Mouse (Mus musculus) spleen, embryonic (tissue): ENCODE results near the gene Dll3.

Experiments
- CTCF ChIA-PET: fragments of 350-600 bp; sonication (Branson Sonifier 250); formaldehyde crosslinking; loops from one replicate; lab custom pipeline; 2022; lab: Charles Lee

Gene Dll3

DNA sequence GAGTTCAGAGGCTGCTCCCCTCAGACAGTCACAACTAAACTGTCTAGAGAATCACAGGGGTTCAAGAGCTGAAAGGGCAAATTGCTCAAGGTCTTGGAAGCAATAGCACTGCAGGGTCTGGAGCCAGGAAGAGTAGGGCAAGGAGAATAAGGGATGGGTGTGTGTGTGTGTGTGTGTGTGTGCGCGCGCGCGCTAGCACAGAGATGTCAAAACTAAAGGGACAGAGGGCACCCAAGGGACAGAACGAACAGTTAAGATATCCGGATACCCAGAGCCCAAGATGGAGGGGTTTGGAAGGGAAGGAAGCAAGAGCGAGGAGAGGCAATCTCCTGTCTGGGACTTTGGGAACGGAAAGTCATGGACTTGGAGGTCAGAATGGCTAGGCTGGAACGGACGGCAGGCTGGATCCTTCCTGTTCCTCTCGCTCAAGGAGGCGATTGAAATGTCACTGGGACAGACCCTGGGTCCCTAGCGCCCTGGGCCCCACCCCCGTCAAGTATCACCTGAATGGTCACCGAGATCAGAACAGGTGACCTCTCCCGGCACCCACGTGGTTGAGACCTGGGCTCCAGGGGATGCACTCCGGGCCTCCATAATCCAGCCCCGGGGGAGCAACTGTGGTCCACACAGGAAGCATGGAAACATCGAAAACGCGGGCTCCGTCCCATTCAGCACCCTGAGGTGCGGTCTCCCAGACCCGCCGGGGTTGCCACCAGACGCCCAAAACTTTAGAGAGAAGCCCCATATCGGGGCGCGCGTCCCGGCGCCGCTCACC, 9.3 kb upstream of the Dll3 start:
- CTCF ChIA-PET, result no interaction called here

DNA sequence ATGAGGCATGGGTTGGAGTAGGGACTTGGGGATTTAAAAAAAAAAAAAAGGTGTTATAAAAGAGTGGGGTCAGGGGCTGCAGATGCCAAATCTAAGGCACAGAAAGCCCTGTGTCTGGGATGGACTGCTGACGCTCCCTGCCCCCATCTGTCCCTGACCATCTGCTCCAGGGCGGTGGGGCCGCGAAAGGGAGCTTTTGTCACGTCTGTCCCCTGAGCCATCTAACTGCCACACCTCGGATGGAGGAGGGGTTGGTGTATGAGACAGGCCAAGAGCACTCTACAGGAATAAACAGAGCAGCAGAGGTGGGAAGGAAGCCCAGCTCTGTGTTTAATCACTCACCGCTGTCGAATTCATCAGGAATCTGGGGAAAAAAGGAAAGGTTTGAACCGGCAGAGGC, 7.7 kb upstream of the Dll3 start:
- CTCF ChIA-PET, result no interaction called here

DNA sequence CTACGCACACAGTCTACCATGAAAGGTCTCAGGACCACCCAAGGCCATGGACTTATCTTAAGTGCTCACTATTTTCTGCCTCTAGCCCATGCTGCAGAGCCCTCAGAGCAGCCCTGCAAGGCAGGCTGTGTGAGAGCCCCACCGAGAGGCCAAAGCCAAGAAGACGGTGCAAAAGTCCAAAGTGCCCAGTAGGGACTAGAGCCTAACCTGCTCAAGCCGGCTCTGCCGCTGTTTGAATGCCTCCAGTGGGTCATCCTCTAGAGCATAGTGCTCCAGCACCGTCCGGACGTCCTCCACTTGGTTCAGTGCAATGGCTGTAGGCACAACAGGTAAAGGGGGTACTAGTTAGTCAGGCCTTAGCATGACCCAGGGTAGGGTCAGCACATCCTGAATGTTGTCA, 4.2 kb upstream of the Dll3 start:
- CTCF ChIA-PET, result interaction anchor here (0.5 kb wide), 1 partner anchor 129 kb away, joined by 3 read pairs; no protein-coding TSS in a partner anchor

DNA sequence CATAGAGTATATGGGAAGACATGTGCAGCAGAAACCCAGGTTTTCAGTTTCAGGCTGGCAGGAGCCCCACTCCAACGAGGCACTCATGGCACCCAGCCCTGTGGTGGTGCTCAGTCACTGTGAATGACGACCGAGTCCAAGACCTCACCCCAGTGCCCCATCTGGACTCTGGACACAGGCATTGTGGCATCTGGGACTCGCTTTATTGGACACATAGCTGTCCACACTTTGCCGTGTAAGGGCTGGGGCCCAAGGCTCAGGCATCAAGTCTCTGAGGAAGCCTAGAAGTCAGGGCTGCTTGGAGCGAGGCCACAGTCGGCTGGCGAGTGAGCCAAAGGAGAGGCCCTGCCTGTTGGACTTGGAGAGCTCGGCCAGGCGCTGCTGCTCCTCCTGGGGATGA, 3.6 kb upstream of the Dll3 start:
- CTCF ChIA-PET, result no interaction called here

DNA sequence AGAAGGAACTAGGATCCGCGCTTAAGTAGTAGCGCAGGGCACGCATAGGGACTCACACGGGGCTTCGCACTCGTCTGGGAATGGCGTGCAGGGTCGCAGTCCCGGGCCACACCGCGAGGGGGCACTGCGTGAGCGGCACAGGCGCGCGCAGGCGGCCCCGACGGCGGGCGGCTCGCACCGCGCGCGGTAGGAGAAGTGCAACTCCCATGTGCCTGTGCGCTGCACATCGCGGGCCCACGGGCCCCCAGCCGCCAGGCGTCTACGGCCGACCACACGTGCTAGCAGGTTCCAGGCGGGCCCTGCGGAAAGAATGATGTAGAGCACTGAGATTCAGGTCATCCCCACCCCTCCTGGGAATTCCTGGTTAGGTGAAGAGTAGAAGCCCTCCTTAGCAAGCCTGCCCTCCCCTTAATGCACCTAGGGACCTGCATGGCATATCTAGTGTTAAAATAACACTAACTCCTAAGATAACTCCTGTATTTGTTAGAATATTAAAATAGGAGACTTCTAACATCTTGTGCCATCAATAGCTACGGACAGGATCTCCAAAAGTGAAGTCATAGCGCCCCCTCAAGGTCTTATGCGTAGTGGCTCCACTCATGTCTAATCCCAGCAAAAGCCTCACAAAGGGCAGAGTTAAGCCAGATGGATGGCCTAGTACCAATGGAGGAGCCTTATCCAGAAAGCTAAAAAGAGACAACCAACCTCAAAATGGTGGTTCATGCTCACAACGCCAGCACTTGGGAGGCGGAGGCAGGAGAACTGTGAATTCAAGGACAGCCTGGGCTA, 3.0 kb downstream of the Dll3 start:
- CTCF ChIA-PET, result no interaction called here

DNA sequence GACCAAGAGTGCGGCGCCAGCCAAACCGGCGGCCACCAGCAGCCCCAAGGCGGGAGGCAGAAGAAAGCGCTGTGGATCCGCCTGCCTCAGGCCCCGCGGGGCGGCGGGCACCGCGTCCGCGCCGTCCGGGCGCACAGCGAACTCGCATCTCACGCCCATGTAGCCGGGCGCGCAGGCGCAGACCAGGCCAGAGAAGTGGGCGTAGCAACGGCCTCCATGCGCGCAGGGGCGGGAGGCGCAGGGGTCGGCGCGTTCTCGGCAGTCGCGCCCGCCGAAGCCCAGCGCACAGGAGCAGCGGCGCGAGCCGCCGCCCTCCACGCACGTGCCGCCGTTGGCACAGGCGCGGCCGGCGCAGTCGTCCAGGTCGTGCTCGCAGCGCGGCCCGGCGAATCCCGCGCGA, 7.6 kb downstream of the Dll3 start:
- CTCF ChIA-PET, result no interaction called here

DNA sequence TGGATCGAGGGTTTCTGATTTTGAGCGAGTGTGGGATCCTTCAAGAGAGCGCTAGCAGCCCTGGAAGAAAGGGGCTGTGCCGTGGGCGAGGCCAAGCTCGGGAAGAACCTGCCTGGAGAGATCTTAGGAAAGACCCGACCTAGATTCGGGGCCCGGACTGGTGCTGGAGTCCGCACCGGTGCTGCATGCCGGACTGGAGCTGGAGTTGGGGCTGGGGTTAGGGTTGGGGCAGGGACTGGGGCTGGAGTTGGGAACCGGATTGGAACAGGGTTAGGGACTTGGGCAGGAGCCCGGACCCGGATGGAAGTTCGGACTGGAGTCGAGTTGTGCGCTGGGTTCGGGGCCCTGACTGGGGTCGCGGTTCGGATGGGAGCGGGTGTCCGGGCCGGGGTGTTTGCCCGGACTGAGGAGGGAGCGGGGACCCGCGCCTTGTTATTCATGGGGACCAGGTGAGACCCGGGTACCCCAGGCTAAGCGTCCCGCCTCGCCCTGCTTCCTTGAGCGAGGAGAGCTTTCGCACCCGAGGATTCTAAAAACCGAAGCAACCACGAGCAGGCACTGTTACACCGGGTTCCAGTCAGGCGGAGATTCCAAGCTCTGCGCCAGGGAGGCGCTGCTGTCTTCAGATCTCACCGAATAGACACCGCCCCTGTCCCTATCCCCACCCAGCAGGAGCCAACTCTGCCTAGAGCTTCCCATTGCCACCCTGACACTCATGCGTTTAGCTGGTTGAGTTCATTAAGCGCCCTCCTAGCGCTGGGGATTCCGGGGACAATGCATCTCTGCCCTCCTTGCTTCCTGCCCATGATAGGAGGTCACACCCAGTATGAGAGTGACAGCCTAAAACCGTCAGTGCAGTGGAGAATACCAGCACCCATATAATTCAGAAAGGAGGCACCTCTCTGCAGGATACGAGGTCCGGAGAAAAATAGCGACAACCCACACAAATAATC, 11.1 kb downstream of the Dll3 start, which contains the start of gene Selenov:
TSS of gene Selenov (minus strand) at position 549 of the 953 bp plus-strand sequence.
- CTCF ChIA-PET, result interaction anchor here (0.5 to 0.6 kb wide), 2 partner anchors 671 to 784 kb away, joined by 5 to 7 read pairs; partner anchors contain the start of gene Actn4

DNA sequence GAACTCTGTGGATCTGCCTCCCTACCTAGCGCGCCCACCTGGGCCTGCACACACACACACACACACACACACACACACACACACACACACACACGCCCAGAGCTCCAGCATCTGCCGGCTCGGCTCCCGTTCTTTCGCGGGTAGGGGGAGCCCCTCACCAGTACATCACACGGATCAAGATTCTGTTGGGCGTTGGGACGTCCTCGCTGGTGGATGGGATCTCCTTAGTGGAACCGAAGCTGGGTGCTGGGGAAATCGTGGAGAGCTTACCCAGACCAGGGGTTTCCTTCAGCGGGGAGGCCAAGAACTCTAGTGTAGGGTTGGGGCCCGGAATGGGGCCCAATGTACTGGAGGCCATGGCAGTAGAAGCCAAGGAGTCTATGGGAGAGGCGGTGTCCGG, 11.9 kb downstream of the Dll3 start:
- CTCF ChIA-PET, result no interaction called here

DNA sequence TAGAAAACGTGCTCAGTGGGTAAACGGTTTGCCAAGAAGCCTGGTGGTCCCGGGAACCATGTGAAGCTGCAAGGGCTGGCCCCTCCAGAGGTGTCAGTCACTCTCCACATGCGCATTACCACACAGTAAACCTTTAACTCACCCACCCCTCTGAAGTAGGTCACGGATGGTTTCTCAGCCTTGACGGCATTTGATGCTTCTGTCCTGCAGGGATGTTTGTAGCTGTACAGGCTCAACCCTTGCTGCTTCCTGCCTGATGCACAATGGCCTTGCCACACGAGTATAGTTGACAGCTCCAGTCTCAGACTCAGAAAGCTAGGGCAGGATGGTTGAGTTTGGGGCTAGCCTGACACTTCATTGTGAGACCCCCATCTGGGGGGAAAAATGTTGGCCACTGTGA, 21.4 kb downstream of the Dll3 start:
- CTCF ChIA-PET, result no interaction called here

DNA sequence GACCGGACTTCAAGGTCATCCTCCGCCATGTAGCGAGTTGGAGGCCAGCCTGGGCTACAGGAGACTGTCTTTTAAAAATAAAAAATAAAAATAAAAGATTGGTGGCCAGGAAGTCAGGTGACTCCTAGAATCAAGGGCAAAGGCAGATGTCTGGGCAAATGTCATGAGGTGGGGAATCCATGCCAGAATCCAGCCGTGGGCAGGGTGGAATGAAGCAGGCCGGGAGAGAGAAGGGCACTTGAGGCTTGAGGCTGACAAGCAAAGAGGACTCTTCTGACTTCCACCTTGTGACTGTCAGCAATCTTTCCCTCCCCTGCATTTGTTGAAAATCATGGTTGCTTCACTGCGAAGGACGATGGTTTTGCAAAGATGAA, 23.8 kb downstream of the Dll3 start:
- CTCF ChIA-PET, result no interaction called here

DNA sequence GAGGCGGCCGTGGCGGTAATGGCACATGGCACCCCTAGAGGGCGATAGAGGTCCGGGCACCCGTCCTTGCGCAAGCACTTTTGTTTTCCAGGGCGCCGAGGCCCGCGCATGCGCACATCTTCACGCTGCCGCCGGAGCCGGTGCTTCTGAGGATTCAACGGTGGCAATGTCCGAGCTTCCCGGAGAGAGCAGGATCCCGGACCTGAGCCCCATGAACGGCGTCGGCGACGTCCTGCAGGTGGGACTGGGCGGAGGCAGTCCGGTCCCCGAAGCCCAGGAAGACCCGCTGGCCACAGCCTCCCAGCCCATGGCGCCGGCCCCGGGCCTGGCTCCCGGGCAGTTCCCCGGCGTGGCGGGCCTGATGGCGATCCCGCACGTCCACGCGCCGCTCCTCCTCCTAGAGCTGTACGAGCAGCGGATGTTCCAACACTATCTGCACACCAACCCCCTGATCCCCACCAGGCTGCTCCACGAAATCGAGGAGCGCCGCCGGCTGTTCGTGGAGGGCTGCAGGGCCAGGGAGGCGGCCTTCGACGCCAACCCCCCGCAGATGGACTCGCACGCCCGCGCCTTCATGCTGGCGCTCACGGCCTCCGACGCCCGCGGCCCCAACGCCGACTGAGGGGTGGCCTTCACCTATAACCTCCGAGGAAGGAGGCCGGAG, 24.3 kb downstream of the Dll3 start, which contains the start of gene Eid2b:
TSS of gene Eid2b (plus strand) at position 125 of the 664 bp plus-strand sequence.
- CTCF ChIA-PET, result no interaction called here

DNA sequence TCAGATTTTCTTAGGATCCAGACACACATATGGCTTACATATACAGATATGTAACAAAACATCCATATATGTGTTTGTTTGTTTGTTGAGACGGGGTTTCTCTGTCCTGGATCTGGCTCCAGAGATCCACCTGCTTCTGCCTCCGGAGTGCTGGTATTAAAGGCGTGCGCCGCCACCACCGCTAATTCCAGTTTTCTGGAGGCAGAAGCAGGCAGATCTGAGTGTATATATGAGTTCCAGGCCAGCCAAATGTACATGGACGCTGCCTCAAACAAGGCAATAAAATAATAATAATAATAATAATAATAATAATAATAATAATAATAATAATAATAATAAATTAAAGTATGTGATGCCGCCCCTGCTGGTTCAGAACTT, 24.8 kb downstream of the Dll3 start:
- CTCF ChIA-PET, result no interaction called here

DNA sequence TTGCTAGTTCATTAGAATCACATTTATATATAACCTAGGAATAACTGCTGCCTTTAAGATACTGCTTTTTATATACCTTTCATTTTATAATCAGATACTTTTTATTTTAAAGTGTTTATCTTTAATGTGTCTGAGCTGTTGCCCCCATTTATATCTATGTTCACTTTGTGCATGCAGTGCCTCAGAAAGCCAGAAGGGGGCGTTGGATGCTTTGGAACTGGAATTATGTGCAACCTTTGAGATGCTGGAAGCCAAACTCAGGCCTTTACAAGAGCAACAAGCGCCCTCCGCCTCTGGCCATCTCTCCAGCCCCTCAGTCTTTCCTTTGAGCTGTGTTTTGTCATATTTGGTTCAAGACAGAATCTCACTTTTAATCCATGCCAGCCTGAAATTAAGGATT, 30.3 kb downstream of the Dll3 start:
- CTCF ChIA-PET, result no interaction called here

DNA sequence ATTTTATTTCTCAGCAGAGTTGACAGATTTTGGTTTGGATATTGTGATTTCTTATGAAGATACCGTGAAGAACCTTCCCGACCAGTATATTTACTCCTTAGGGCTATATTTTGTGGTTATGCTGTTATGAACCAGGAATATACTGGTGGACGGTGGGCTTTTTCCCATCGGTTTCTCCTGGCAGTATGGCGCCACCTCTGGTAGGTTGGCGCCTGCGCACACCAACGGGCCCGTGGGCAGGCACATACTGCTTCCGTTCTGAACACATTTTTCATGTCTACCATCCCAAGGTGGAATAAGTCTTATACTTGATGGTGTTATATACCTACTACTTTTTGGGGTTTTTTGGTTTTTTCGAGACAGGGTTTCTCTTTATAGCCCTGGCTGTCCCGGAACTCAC, 32.7 kb downstream of the Dll3 start:
- CTCF ChIA-PET, result no interaction called here

DNA sequence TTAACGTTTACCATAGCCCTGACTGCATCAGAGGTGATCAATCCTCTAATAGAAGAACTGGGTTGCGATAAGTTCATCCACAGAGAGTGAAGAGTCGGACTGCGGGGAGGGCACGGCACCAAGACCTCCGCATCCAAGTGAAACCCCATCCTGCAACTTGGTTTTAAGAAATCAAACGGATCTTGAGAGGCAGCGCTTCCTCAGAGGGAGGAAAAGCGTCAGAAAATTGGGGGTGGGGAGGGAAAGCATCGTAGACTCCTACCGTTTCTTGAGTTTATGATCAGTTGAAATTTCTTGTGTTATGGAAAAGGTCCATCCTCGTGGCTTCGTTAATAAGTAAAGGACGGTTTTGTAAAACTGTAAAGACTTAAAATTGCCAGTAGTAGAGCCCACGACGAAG, 33.5 kb downstream of the Dll3 start:
- CTCF ChIA-PET, result no interaction called here

DNA sequence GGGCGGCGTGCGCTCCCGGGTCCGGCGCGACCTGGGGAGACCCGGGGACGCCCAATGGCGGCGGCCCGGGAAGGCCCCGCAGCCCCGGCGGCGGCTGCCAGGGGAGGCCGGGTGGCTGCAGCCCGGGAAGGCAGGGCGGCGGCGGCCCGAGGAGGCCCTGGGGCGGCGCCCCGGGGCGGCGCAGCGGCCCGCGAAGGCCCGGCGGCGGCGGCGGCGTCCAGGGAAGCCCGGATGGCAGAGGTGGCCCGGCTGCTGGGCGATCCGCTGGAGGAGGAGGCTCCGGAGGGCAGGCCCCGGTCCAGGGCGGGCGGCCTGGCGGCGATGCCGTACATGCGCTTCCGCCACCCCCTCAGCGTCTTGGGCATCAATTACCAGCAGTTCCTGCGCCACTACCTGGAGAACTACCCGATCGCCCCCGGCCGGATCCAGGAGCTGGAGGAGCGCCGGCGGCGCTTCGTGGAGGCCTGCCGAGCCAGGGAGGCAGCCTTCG, 34.0 kb downstream of the Dll3 start:
- CTCF ChIA-PET, result no interaction called here

DNA sequence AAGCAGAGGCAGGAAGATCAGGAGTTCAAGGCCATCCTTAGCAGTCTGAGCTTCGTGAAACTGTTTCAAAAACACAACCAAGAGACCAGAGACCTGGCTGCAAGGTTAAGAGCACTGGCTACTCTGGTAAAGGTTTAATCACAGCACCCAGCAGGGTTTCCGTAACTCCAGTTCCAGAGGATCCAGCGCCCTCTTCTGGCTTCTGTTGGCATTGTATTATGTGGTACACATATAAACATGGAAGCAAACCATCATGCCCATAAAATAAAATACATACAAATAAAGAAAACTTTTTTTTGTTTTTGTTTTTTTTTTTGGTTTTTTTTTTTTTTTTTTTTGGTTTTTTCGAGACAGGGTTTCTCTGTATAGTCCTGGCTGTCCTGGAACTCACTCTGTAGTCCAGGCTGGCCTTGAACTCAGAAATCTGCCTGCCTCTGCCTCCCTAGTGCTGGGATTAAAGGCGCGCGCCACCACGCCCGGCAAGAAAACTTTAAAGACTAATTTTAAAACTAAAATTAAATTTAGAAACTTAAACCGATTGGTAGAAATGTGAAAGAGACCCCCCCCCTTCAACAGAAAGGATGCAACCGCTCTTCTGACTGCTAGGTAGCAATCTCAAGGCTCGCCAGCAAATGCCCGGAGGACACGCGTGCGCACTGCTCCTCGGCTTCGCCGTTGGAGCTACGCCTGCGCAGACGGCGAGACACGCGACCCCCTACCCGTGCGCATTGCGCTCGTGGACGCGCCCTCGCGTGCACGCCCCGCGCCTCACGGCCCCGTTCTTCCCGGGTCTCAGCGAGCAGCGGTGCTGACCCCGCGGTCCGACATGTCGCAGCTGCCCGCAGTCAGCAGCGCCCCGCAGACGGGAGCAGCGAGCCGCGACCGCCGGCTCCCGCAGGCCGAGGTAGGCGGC, 34.7 kb downstream of the Dll3 start, which contains the start of gene Eid2:
TSS of gene Eid2 (plus strand) at position 753 of the 913 bp plus-strand sequence.
- CTCF ChIA-PET, result no interaction called here

DNA sequence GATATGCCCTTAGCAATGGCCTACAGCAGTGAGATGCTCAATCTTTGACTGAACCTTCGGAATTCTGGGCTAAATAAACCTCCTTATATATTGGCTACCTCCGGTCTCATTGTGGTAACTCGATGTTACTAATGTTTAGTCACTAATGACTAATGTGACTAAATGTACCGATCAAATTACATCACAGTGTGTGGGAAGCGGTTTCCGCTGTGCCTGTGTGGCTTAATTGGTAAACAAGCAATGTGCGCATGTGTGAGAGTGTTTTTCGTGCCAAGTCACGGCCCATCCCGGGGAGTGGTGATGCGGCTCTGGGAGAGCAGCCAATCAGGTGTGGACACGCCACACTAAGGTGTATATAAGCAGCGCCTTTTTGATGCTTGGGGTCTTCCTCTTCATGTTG, 36.6 kb downstream of the Dll3 start:
- CTCF ChIA-PET, result no interaction called here

DNA sequence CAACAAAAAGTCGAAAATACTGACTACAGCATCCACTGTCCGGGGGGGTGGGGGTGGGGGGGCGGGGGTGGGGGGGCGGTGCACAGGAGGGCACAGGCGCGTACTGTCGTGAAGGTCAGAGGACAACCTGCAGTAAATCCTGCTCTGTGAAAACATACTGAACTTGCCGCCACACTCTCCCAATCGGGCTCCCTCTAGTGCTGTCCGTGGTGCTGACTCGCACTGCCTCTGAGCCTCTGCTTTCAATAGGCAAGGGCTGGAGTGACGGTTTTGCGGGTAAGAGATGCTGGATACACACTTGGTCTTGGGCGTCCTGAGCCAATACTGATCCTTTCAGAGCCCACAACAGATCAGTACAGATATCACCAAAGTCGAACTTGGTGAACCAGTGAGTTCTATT, 38.3 kb downstream of the Dll3 start:
- CTCF ChIA-PET, result no interaction called here

DNA sequence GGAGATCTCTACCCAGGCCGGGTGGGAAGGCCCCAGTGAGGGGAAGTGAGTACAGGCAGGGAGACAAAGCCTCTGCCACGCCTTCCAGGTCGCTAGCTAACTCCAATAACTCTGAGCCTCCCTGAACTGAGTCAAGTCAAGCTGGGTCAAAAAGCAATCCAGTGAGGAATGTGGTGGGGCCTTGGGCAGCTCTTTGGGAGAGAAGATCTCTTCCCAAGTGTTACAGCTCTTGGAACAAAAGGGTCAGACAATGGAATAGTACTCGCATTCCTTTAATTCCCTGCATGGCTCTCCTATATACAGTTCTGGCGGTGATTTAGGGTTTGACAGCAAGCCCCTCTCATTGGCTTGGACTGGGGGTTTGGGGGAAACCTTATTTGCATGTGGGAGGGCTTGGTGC, 39.2 kb downstream of the Dll3 start:
- CTCF ChIA-PET, result no interaction called here
